Mouse (Mus musculus): ENCODE measurements at regions not wholly inside any gene's neighbourhood (a gene's known extent, or its start where the extent isn't known, plus 50 kb on each side); places are given as distances from the start of the nearest gene placed in this dataset.

- DNase-seq (ENCODE audit: low read depth): no peak
Measured at GRCm38 (mm10) chr5:119356051-119356450, 314.4 kb upstream of the Tbx3 start.

GRCm38 (mm10) chr5:119359709-119360108, 310.8 kb upstream of the Tbx3 start:
- DNase-seq (ENCODE audit: low read depth): no peak

- no peak for DNase-seq (ENCODE audit: low read depth)
Measured at GRCm38 (mm10) chr5:119360351-119360750, 310.1 kb upstream of the Tbx3 start.

GRCm38 (mm10) chr5:119361406-119362044, 308.9 kb upstream of the Tbx3 start:
- DNase-seq (ENCODE audit: low read depth): no peak

GRCm38 (mm10) chr5:119362452-119362851, 308.0 kb upstream of the Tbx3 start:
- DNase-seq (ENCODE audit: low read depth): no peak

- DNase-seq (ENCODE audit: low read depth): peak; percentile 48
Measured at GRCm38 (mm10) chr5:119364250-119364649, 306.2 kb upstream of the Tbx3 start.

GRCm38 (mm10) chr5:119365157-119365556, 305.3 kb upstream of the Tbx3 start:
- DNase-seq (ENCODE audit: low read depth): no peak

GRCm38 (mm10) chr5:119366296-119366695, 304.2 kb upstream of the Tbx3 start:
- no peak for DNase-seq (ENCODE audit: low read depth)

- no peak for DNase-seq (ENCODE audit: low read depth)
Measured at GRCm38 (mm10) chr5:119370481-119370880, 300.0 kb upstream of the Tbx3 start.

- DNase-seq (ENCODE audit: low read depth): no peak
Measured at GRCm38 (mm10) chr5:119370931-119371330, 299.5 kb upstream of the Tbx3 start.

- DNase-seq (ENCODE audit: low read depth): no peak
Measured at GRCm38 (mm10) chr5:119373774-119374700, 296.4 kb upstream of the Tbx3 start.

DNA sequence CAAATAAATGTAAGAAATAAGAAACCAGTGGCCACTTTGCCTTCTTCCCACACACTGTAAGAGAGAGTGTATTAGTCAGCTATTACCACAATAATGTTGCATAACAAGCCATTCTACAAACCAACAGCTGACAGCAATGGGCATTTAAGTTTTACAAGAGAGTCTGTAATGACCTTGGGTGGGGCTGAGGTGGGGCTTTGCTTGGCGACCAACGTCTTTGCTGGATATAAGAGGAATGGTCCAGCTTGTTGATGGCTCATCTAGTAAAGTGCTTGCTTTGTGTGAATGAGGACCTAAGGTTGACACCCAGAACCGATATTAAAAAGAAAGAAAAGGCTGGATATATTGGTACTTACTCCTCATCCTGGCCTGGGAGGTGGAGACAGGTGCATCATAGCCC, 295.6 kb upstream of the Tbx3 start:
- DNase-seq (ENCODE audit: low read depth): no peak

- no peak for DNase-seq (ENCODE audit: low read depth)
Measured at GRCm38 (mm10) chr5:119378261-119378660, 292.2 kb upstream of the Tbx3 start.

- DNase-seq (ENCODE audit: low read depth): no peak
Measured at GRCm38 (mm10) chr5:119379915-119380432, 290.5 kb upstream of the Tbx3 start.

- no peak for DNase-seq (ENCODE audit: low read depth)
Measured at GRCm38 (mm10) chr5:119381495-119381894, 289.0 kb upstream of the Tbx3 start.

DNA sequence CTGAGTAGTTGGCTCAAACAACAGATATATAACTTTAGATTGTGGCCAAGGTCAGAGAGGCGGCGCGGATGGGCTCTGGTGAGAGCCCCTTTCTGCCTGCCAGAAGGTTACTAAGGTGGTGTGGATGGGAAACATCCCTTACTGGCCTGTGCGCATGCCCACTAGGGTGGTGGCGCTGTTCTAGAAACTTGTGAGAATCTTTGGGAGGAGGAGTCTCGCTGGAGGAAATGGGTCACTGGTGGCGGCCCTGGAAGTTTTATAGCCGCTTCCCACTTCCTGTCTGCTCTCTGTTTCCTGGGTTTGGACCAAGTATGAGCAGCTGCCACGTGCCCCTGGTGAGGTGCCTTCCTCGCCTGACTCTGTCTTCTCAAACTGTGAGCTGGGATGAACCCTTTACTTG, 285.0 kb upstream of the Tbx3 start:
- no peak for DNase-seq (ENCODE audit: low read depth)

- DNase-seq (ENCODE audit: low read depth): no peak
Measured at GRCm38 (mm10) chr5:119386821-119387220, 283.6 kb upstream of the Tbx3 start.

DNA sequence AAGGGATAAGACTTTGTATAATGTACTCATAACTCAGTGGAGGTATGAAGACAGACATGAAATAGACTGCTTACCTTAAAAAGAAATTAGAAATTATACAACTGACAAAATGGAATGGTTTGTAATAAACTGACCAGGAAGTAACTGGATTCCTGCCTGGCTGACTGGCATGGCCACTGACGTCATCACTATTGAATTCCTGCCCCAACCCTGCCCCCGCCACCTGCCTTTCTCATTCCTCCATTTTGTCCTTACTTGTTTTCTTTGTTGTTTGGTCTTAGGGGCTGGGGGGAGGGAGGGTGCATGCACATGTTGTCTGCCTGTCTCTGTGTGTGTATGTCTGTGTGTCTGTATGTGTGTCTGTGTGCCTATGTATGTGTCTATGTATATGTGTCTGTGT, 283.2 kb upstream of the Tbx3 start:
- DNase-seq (ENCODE audit: low read depth): peak; percentile 7

- peak; percentile 5 for DNase-seq (ENCODE audit: low read depth)
Measured at GRCm38 (mm10) chr5:119388841-119389240, 281.6 kb upstream of the Tbx3 start.

DNA sequence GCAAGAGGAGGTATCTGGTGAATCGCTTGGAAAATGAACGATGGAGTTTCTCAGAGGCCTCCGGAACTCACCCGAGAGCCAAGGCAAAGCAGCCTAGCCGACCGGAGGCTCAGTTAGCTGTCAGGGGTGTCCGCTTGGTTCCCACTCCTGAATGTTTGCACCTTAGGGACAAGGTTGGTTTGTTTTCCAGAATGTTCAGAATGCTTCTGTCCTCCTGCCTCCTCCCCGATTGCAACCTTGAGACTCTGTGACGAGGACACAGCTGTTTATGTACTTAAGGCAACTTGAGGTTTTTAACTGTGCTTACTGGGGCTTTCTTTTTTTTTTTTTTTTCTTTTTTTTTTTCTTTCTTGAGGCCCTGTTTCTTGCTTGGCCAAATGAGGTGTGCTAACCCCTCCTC, 281.1 kb upstream of the Tbx3 start:
- DNase-seq (ENCODE audit: low read depth): no peak

DNA sequence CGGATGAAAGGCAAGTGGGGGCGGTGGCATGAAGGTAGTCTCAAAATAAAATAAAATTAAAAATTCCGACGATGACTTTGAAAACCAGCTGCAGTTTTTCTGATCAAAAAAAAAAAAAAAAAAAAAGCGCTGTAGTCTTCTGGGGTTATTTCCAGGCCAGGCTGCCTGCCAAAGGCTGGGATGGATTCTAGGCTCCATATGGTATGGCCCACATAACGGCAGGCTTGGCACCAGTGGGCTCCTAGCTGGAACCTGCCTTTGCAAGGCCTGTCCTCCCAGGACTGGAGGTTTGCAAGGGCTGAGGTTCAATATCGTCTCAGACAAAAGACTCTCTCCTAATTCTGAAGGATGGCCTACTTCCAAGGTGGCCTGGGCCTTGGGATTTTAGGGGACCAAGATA, 280.6 kb upstream of the Tbx3 start:
- DNase-seq (ENCODE audit: low read depth): peak; percentile 12

- DNase-seq (ENCODE audit: low read depth): no peak
Measured at GRCm38 (mm10) chr5:119398475-119398874, 272.0 kb upstream of the Tbx3 start.

Data from NIH3T3 (cell line).